In the genomic region with DNA sequence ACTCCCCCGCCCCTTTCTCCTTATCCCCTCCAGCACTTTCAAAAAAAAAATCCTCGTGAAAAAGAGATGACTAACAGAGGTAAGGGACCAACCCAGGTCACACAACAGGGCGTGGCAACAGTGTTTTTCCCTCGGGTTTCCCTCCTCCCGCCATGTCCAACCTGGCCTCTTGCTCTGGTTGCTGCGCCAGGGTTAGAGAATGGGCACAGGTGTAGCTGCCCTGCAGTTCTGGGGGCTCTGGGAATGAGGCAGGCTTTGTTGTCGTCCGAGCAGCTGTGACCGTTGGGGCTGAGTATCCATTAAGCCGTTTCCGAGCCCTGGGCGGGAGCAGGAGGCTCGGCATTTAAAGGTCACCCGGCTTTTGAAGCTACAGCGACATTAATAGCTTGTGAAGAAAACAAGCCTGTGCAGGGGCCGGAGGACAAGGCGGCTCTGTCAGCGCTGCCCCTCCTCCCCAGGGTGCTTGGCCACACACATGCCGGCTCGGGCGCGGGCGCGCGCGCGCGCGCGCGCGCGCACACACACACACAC, we compare ENCODE assay signal across 9 mouse cellular contexts. TPM values are rescaled to one million over a fixed set of nuclear protein-coding genes. Genes with fewer than 3 reads are reported as not detected.
A peak's percentile ranks its signal among the peaks of the same experiment; 100 is the strongest.
DNase-seq lines count a peak whose midpoint lies in the region; ATAC-seq lines count a peak whose summit lies in the region.
"Had no signal": no experiment of that assay in that cellular context is flagged by ENCODE, and none has a peak within 500 bp of the region (broad histone marks: within the 10 kb centered on the region; RNA-seq: fewer than 3 reads in every experiment).

No protein-coding gene starts in this region.

- no peaks in the 10 kb centered on the region for H3K9me3 ChIP-seq in hindbrain, embryonic 14.5 days (ENCODE audit: control insufficient read depth, low read length)
- H3K9me3 ChIP-seq in midbrain, embryonic 10.5 days (replicated peaks): no peaks in the 10 kb centered on the region
- no peaks in the 10 kb centered on the region for H3K9me3 ChIP-seq in stomach, embryonic 16.5 days (replicated peaks; ENCODE audit: control insufficient read depth, low read length)

- DNase-seq in ovary, adult 18-20 months (ENCODE audit: low spot score): peak; percentile 50
- no peak for DNase-seq in ovary, postnatal 10 days (ENCODE audit: low spot score)
- peak; percentile 82 for DNase-seq in cerebellum, adult 11-12 months
- peak; percentile 88 for DNase-seq in forelimb bud, embryonic 11.5 days (ENCODE audit: low read depth, low spot score)
- peak; percentile 75 for DNase-seq in hindbrain, embryonic 14.5 days (ENCODE audit: low spot score)
- peak; percentile 59 to 78 for DNase-seq in left cerebral cortex, postnatal 14 days (ENCODE audit: low spot score in 2 of 2)
- DNase-seq in midbrain, embryonic 10.5 days (ENCODE audit: low spot score): peak; percentile 89

- peak overlapping the region; percentile 34 for H3K4me3 ChIP-seq in hindbrain, embryonic 14.5 days (replicated peaks; ENCODE audit: low read length)
- H3K4me3 ChIP-seq in midbrain, embryonic 10.5 days: peak overlapping the region; percentile 53
- peak overlapping the region; percentile 42 for H3K4me3 ChIP-seq in stomach, embryonic 16.5 days (replicated peaks; ENCODE audit: low read length)

- peak overlapping the region; percentile 90 for H3K27ac ChIP-seq in hindbrain, embryonic 14.5 days
- peak overlapping the region; percentile 93 for H3K27ac ChIP-seq in midbrain, embryonic 10.5 days (replicated peaks)
- H3K27ac ChIP-seq in stomach, embryonic 16.5 days (ENCODE audit: low read length): peak overlapping the region; percentile 98
- H3K27ac ChIP-seq: macrophage had no signal

- peak overlapping the region; percentile 65 for H3K9ac ChIP-seq in hindbrain, embryonic 14.5 days
- peak overlapping the region; percentile 73 for H3K9ac ChIP-seq in stomach, embryonic 16.5 days (ENCODE audit: low read length)

- H3K4me2 ChIP-seq in hindbrain, embryonic 14.5 days (replicated peaks): peak overlapping the region; percentile 69
- peak overlapping the region; percentile 72 for H3K4me2 ChIP-seq in stomach, embryonic 16.5 days (ENCODE audit: low read depth, low read length)

- H3K27me3 ChIP-seq in hindbrain, embryonic 14.5 days (ENCODE audit: control insufficient read depth, insufficient read depth, low read length): no peaks in the 10 kb centered on the region
- H3K27me3 ChIP-seq in midbrain, embryonic 10.5 days (ENCODE audit: low read depth, poor library complexity, severe bottlenecking): peaks cover 17% of the 10 kb centered on the region; the same call in 1 of the 2 replicates
- H3K27me3 ChIP-seq in stomach, embryonic 16.5 days (ENCODE audit: control insufficient read depth, insufficient read depth, low read length): no peaks in the 10 kb centered on the region

- H3K36me3 ChIP-seq in hindbrain, embryonic 14.5 days (replicated peaks; ENCODE audit: control insufficient read depth, insufficient read depth): no peaks in the 10 kb centered on the region
- peaks cover 12% of the 10 kb centered on the region; the same call in 1 of the 2 replicates for H3K36me3 ChIP-seq in midbrain, embryonic 10.5 days
- H3K36me3 ChIP-seq in stomach, embryonic 16.5 days (ENCODE audit: control insufficient read depth, insufficient read depth, low read length): no peaks in the 10 kb centered on the region

- H3K4me1 ChIP-seq in hindbrain, embryonic 14.5 days (replicated peaks; ENCODE audit: control insufficient read depth, insufficient read depth, low read length): peaks cover 40% of the 10 kb centered on the region
- peaks cover 86% of the 10 kb centered on the region for H3K4me1 ChIP-seq in midbrain, embryonic 10.5 days
- H3K4me1 ChIP-seq in stomach, embryonic 16.5 days (ENCODE audit: control insufficient read depth, insufficient read depth, low read length): peaks cover 65% of the 10 kb centered on the region

- WGBS in hindbrain, embryonic 14.5 days: 1% methylated on average over 18 of the region's 33 CpGs
- WGBS in midbrain, embryonic 10.5 days: under 1% methylated on average over 30 of the region's 33 CpGs
- WGBS in stomach, embryonic 16.5 days: under 1% methylated on average over 33 of the region's 33 CpGs

- intact Hi-C loops in left cerebral cortex, postnatal 14 days (cut with DNase I): loop anchor here (5.0 kb wide), 1 partner anchor 74 kb away; no protein-coding TSS in a partner anchor

- ATAC-seq in hindbrain, embryonic 14.5 days (ENCODE audit: low FRiP score): peak; percentile 67
- peak; percentile 64 for ATAC-seq in stomach, embryonic 16.5 days (ENCODE audit: insufficient read depth, low FRiP score)

RNA-seq across cellular contexts. Expression of a gene that starts 43.1 kb away (rescaled TPM):
- 67.8 and 68.7 TPM in 2 replicates for polyA plus RNA-seq in hindbrain, embryonic 14.5 days (2014; fragmentation: Nextera tagmentation; extraction: Ambion mirVana)
- total RNA-seq in left cerebral cortex, postnatal 14 days (2021): 10 to 100 TPM; 68.6 to 75.4 TPM
- polyA plus RNA-seq in midbrain, embryonic 10.5 days (2016; fragmentation: Nextera tagmentation; extraction: Ambion mirVana): 70.6 and 78.8 TPM in 2 replicates
- polyA plus RNA-seq in stomach, embryonic 16.5 days (2015; fragmentation: Nextera tagmentation; extraction: Ambion mirVana): 50.1 and 57.9 TPM in 2 replicates
